Mouse (Mus musculus): ENCODE results near the gene Tacc2.

DNA sequence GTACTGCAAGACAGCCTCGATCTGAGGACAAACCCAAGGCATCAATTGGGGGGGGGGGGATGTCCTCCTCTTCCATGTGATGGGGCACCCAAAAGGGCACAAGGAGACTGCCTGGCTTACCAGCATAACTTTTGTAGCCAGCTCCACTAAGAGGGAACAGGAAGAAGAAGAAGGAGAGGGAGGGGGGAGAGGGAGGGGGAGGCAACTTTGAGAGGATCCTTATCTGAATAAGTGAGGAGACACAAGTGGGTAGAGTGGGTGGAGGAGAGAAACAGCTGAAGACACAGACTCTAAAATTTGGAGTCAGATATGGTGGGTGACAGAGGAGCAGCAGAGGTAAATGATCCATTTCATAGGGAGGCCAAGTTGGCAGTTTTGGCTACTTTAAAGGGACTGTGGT is 16.3 kb upstream of the Tacc2 start:
- TF ChIP-seq CTCF (conservative IDR thresholded peaks at IDR 0.05; ENCODE audit: insufficient read depth, insufficient read length, low read depth, low read length) (no peak), POLR2A (IDR thresholded peaks at IDR 0.05; ENCODE audit: low read depth, low read length) (no peak)

Data from kidney, adult 2 months (tissue).